Mouse (Mus musculus): ENCODE data around the gene Arhgef3. TPM values are rescaled to one million over a fixed set of nuclear protein-coding genes. Genes with fewer than 3 reads are reported as not detected.

Arhgef3 gene
- polyA plus RNA-seq, 1 experiment from 2014 or later: 18.5 TPM

- no peaks in the 10 kb centered on the region; the same call in 1 of the 2 replicates for H3K27me3 ChIP-seq (ENCODE audit: control insufficient read depth, insufficient read depth, low read length)
- peak overlapping the region; percentile 3; the same call in 1 of the 2 replicates for H3K9ac ChIP-seq (ENCODE audit: low read length)
- H3K27ac ChIP-seq (ENCODE audit: low read length): peak overlapping the region; percentile 72
- peaks cover 37% of the 10 kb centered on the region for H3K4me1 ChIP-seq (ENCODE audit: control insufficient read depth, insufficient read depth, low read length)
- no peaks in the 10 kb centered on the region for H3K9me3 ChIP-seq (replicated peaks; ENCODE audit: control insufficient read depth, low read length)
- no peaks in the 10 kb centered on the region for H3K36me3 ChIP-seq (ENCODE audit: control insufficient read depth, insufficient read depth)
- no peak overlapping the region for H3K4me3 ChIP-seq (ENCODE audit: low read length)
- H3K4me2 ChIP-seq (ENCODE audit: low read depth, low read length): no peak overlapping the region
- 57% methylated on average over 8 of the region's 8 CpGs for WGBS
- peak; percentile 4; the same call in 1 of the 2 replicates for ATAC-seq (replicated peaks; ENCODE audit: extremely low read depth, insufficient read depth, low FRiP score)
These were observed 52.1 kb downstream of the Arhgef3 start for GRCm38 (mm10) chr14:27166751-27167150.

GRCm38 (mm10) chr14:27167177-27167576 is 52.5 kb downstream of the Arhgef3 start:
- Histone ChIP-seq H3K4me3 (ENCODE audit: low read length) (no peak overlapping the region), H3K36me3 (ENCODE audit: control insufficient read depth, insufficient read depth) (no peaks in the 10 kb centered on the region), H3K4me2 (ENCODE audit: low read depth, low read length) (peak overlapping the region; percentile 29), H3K9me3 (replicated peaks; ENCODE audit: control insufficient read depth, low read length) (no peaks in the 10 kb centered on the region), H3K9ac (ENCODE audit: low read length) (peak overlapping the region; percentile 3; the same call in 1 of the 2 replicates), H3K27ac (ENCODE audit: low read length) (peak overlapping the region; percentile 72), H3K4me1 (ENCODE audit: control insufficient read depth, insufficient read depth, low read length) (peaks cover 40% of the 10 kb centered on the region), H3K27me3 (ENCODE audit: control insufficient read depth, insufficient read depth, low read length) (no peaks in the 10 kb centered on the region; the same call in 1 of the 2 replicates)
- ATAC-seq (replicated peaks; ENCODE audit: extremely low read depth, insufficient read depth, low FRiP score): peak; percentile 75
- 14% methylated on average over 4 of the region's 4 CpGs for WGBS

GRCm38 (mm10) chr14:27168387-27168786 is 53.7 kb downstream of the Arhgef3 start:
- H3K9ac ChIP-seq (ENCODE audit: low read length): no peak overlapping the region
- H3K9me3 ChIP-seq (replicated peaks; ENCODE audit: control insufficient read depth, low read length): no peaks in the 10 kb centered on the region
- WGBS: 50% methylated on average over 5 of the region's 5 CpGs
- no peak overlapping the region for H3K27ac ChIP-seq (ENCODE audit: low read length)
- ATAC-seq (replicated peaks; ENCODE audit: extremely low read depth, insufficient read depth, low FRiP score): no peak
- no peak overlapping the region for H3K4me3 ChIP-seq (ENCODE audit: low read length)
- H3K4me2 ChIP-seq (ENCODE audit: low read depth, low read length): no peak overlapping the region
- peaks cover 47% of the 10 kb centered on the region for H3K4me1 ChIP-seq (ENCODE audit: control insufficient read depth, insufficient read depth, low read length)
- H3K27me3 ChIP-seq (ENCODE audit: control insufficient read depth, insufficient read depth, low read length): no peaks in the 10 kb centered on the region; the same call in 1 of the 2 replicates
- H3K36me3 ChIP-seq (ENCODE audit: control insufficient read depth, insufficient read depth): no peaks in the 10 kb centered on the region

DNA sequence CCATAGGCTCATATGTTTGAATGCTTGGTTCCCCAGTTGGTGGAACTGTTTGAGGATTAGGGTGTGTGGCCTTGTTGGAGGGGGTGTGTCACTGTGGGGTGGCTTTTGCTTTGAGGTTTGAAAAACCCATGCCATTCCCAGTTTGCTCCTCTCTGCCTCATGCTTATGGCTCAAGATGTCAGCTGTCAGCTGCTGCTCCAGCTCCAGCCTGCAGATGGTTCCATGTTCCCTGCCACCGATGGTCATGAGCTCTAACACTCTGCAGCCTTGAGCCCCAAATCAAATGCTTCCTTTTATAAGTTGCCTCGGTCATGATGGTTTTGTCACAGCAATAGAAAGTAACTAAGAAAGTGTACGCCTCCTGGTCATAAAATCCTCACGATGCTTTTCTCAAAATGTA is 54.6 kb downstream of the Arhgef3 start:
- no peaks in the 10 kb centered on the region for H3K9me3 ChIP-seq (replicated peaks; ENCODE audit: control insufficient read depth, low read length)
- H3K9ac ChIP-seq (ENCODE audit: low read length): no peak overlapping the region
- H3K4me2 ChIP-seq (ENCODE audit: low read depth, low read length): no peak overlapping the region
- 86% methylated on average over 4 of the region's 4 CpGs for WGBS
- H3K27ac ChIP-seq (ENCODE audit: low read length): no peak overlapping the region
- H3K27me3 ChIP-seq (ENCODE audit: control insufficient read depth, insufficient read depth, low read length): no peaks in the 10 kb centered on the region; the same call in 1 of the 2 replicates
- H3K4me1 ChIP-seq (ENCODE audit: control insufficient read depth, insufficient read depth, low read length): peaks cover 50% of the 10 kb centered on the region
- no peaks in the 10 kb centered on the region for H3K36me3 ChIP-seq (ENCODE audit: control insufficient read depth, insufficient read depth)
- no peak for ATAC-seq (replicated peaks; ENCODE audit: extremely low read depth, insufficient read depth, low FRiP score)
- no peak overlapping the region for H3K4me3 ChIP-seq (ENCODE audit: low read length)

GRCm38 (mm10) chr14:27170421-27170820 is 55.7 kb downstream of the Arhgef3 start:
- Histone ChIP-seq H3K27ac (ENCODE audit: low read length) (peak overlapping the region; percentile 69), H3K9ac (ENCODE audit: low read length) (no peak overlapping the region), H3K4me2 (ENCODE audit: low read depth, low read length) (no peak overlapping the region), H3K4me1 (ENCODE audit: control insufficient read depth, insufficient read depth, low read length) (peaks cover 54% of the 10 kb centered on the region), H3K4me3 (ENCODE audit: low read length) (no peak overlapping the region), H3K9me3 (replicated peaks; ENCODE audit: control insufficient read depth, low read length) (no peaks in the 10 kb centered on the region), H3K36me3 (ENCODE audit: control insufficient read depth, insufficient read depth) (no peaks in the 10 kb centered on the region), H3K27me3 (ENCODE audit: control insufficient read depth, insufficient read depth, low read length) (no peaks in the 10 kb centered on the region)
- 95% methylated on average over 2 of the region's 2 CpGs for WGBS
- ATAC-seq (replicated peaks; ENCODE audit: extremely low read depth, insufficient read depth, low FRiP score): no peak

GRCm38 (mm10) chr14:27171175-27171830 is 56.6 kb downstream of the Arhgef3 start:
- 38% methylated on average over 14 of the region's 14 CpGs for WGBS
- H3K4me1 ChIP-seq (ENCODE audit: control insufficient read depth, insufficient read depth, low read length): peaks cover 54% of the 10 kb centered on the region
- no peaks in the 10 kb centered on the region for H3K9me3 ChIP-seq (replicated peaks; ENCODE audit: control insufficient read depth, low read length)
- no peaks in the 10 kb centered on the region for H3K27me3 ChIP-seq (ENCODE audit: control insufficient read depth, insufficient read depth, low read length)
- ATAC-seq (replicated peaks; ENCODE audit: extremely low read depth, insufficient read depth, low FRiP score): 0 out of 2 replicates have a peak, but pooled peaks have one; percentile 43
- no peak overlapping the region for H3K4me3 ChIP-seq (ENCODE audit: low read length)
- H3K9ac ChIP-seq (ENCODE audit: low read length): no peak overlapping the region
- H3K27ac ChIP-seq (ENCODE audit: low read length): peak overlapping the region; percentile 69
- H3K4me2 ChIP-seq (ENCODE audit: low read depth, low read length): 0 out of 2 replicates have a peak overlapping the region, but pooled peaks have one; percentile 11
- no peaks in the 10 kb centered on the region for H3K36me3 ChIP-seq (ENCODE audit: control insufficient read depth, insufficient read depth)

DNA sequence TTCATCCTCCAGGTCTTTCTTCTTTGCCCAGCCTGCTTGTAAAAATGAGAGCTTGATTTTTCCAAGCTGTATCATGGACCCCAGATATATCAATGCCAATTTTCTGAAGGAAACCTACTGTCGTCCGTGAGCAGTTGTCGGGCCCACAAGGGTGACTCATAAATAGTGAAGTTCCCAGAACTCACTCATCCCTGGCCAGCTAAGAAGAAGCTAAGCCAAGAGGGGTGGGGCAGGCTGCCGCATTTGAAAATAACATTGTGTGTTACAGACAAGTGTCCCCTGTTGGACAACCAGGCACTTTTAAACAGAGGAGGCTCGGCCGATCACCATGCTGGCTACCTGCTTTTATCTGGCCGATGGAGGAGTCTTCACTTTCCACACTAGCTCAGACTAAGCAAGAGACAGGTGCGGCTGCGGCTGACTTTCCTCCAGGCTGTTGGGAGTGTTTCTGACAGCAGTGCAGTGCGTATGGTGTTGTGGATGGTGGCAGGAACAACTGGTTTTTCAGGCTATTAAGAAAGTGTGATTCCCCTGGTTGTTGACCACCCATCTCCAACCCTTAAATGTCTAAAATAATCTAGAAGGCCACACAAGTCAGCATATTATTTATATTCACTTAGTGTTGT is 58.6 kb downstream of the Arhgef3 start:
- H3K9me3 ChIP-seq (replicated peaks; ENCODE audit: control insufficient read depth, low read length): no peaks in the 10 kb centered on the region
- ATAC-seq (replicated peaks; ENCODE audit: extremely low read depth, insufficient read depth, low FRiP score): no peak
- WGBS: 68% methylated on average over 10 of the region's 10 CpGs

DNA sequence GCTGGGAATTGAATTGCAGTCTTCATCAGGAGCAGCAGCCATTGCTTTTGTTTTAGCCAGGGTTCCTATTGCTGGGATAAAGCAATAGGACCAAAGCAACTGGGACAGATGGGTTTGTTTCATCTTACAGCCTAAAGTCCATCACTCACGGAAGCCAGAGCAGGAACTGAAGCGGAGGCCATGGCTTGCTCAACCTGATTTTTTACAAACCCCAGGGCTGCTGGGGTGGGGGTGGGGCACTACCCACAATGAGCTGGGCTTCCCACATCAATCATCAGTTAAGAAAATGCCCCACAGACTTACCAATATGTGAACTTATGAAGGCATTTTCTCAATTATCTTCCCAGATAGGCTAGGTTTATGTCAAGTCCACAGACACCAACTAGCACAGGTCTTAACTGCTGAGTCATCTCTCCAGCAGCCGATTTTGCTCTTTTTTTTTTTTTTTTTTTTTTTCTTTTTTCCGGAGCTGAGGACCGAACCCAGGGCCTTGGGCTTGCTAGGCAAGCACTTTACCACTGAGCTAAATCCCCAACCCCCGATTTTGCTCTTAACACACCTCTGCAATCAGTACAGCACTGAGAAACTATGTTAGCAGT is 59.6 kb downstream of the Arhgef3 start:
- Histone ChIP-seq H3K27ac (ENCODE audit: low read length) (no peak overlapping the region), H3K9me3 (replicated peaks; ENCODE audit: control insufficient read depth, low read length) (no peaks in the 10 kb centered on the region), H3K27me3 (ENCODE audit: control insufficient read depth, insufficient read depth, low read length) (no peaks in the 10 kb centered on the region), H3K9ac (ENCODE audit: low read length) (no peak overlapping the region), H3K4me2 (ENCODE audit: low read depth, low read length) (no peak overlapping the region), H3K4me3 (ENCODE audit: low read length) (no peak overlapping the region), H3K4me1 (ENCODE audit: control insufficient read depth, insufficient read depth, low read length) (peaks cover 41% of the 10 kb centered on the region), H3K36me3 (ENCODE audit: control insufficient read depth, insufficient read depth) (no peaks in the 10 kb centered on the region)
- no peak for ATAC-seq (replicated peaks; ENCODE audit: extremely low read depth, insufficient read depth, low FRiP score)
- WGBS: 60% methylated on average over 5 of the region's 6 CpGs

More for the DNA sequence above, 58.6 kb downstream of the Arhgef3 start:
- Histone ChIP-seq H3K4me2 (ENCODE audit: low read depth, low read length) (no peak overlapping the region), H3K4me3 (ENCODE audit: low read length) (no peak overlapping the region), H3K4me1 (ENCODE audit: control insufficient read depth, insufficient read depth, low read length) (peaks cover 40% of the 10 kb centered on the region), H3K9ac (ENCODE audit: low read length) (no peak overlapping the region), H3K27ac (ENCODE audit: low read length) (no peak overlapping the region), H3K27me3 (ENCODE audit: control insufficient read depth, insufficient read depth, low read length) (no peaks in the 10 kb centered on the region), H3K36me3 (ENCODE audit: control insufficient read depth, insufficient read depth) (no peaks in the 10 kb centered on the region)

DNA sequence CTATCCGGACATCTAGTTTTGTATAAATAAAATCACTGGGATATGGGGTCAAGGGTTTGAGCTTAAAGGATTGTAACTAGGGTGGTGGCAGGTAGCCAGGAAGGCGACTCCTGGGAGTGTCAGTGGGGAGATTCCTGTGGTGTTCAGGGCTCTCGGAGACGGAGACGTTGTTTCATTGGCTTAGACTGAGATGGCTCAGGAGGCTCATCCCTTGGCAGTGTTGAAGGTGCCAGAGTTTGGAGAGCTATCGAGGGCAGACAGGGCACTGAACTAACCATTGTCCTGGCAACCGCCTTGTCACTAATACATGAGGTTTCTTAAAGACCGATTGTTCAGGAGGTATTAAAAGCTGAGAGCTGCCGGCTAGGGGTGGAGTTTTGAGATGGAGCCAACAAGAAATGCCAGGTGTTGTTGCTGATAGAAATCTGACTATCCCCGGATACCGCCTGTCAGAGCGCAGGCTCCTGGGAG is 60.2 kb downstream of the Arhgef3 start:
- H3K4me3 ChIP-seq (ENCODE audit: low read length): no peak overlapping the region
- no peaks in the 10 kb centered on the region for H3K9me3 ChIP-seq (replicated peaks; ENCODE audit: control insufficient read depth, low read length)
- H3K4me1 ChIP-seq (ENCODE audit: control insufficient read depth, insufficient read depth, low read length): peaks cover 41% of the 10 kb centered on the region
- no peak overlapping the region for H3K9ac ChIP-seq (ENCODE audit: low read length)
- no peak for ATAC-seq (replicated peaks; ENCODE audit: extremely low read depth, insufficient read depth, low FRiP score)
- no peak overlapping the region for H3K27ac ChIP-seq (ENCODE audit: low read length)
- H3K4me2 ChIP-seq (ENCODE audit: low read depth, low read length): no peak overlapping the region
- WGBS: 63% methylated on average over 12 of the region's 12 CpGs
- H3K36me3 ChIP-seq (ENCODE audit: control insufficient read depth, insufficient read depth): no peaks in the 10 kb centered on the region
- no peaks in the 10 kb centered on the region for H3K27me3 ChIP-seq (ENCODE audit: control insufficient read depth, insufficient read depth, low read length)

All from heart, embryonic 16.5 days (tissue).